Mouse (Mus musculus) megakaryocyte, embryonic 14.5 days (primary cell): Measurements from ENCODE around the gene Etv6.

Experiments used
- FLI1 ChIP-seq: IDR thresholded peaks from 2 replicates; pipeline ENCODE4 v1.6.1; 2012; ENCODE audit warnings: low read length, inconsistent platforms, mixed read lengths
- GATA1 ChIP-seq: IDR thresholded peaks from 3 replicates; pipeline ENCODE4 v1.6.1; 2012; ENCODE audit warnings: mixed read lengths, low read length, inconsistent platforms, borderline replicate concordance

GRCm38 (mm10) chr6:134205726-134206125 is 170.2 kb downstream of the Etv6 start:
- TF ChIP-seq GATA1 (no peak), FLI1 (no peak)
